Mouse (Mus musculus) adrenal gland, postnatal 10 days (tissue): ENCODE measurements at regions not wholly inside any gene's neighbourhood (a gene's known extent, or its start where the extent isn't known, plus 50 kb on each side); places are given as distances from the start of the nearest gene placed in this dataset.
A peak's percentile ranks its signal among the peaks of the same experiment; 100 is the strongest.

ENCODE experiments used
- DNase-seq: peaks from one replicate; pipeline ENCODE4 v3.0.0; 2021; ENCODE audit warnings: mixed read lengths

- DNase-seq: no peak
These were observed 85.0 kb downstream of the Bach1 start for GRCm38 (mm10) chr16:87783561-87784304.

GRCm38 (mm10) chr16:87784405-87784994 lies 85.8 kb downstream of the Bach1 start:
- no peak for DNase-seq

- DNase-seq: no peak
These were observed 90.8 kb downstream of the Bach1 start for GRCm38 (mm10) chr16:87789539-87789938.

DNA sequence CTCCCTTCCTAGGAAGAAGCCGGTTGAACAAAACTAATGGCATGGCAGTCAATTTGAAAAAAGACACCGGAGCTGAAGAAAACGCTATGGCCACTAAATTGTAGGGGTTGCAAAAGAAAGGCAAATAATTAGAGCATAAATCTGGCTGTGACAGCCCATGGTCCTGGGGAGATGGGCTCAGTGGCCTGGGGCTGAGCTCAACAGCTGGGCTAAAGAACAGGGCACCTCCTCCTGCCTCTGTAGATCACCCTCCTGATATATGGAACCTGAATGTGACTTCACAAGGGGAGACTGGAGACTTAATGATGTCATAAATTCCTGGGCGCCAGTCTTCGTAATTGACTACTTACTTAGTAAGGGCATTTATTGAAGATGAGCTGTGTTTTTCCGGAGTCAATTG lies 91.2 kb downstream of the Bach1 start:
- DNase-seq: no peak

DNA sequence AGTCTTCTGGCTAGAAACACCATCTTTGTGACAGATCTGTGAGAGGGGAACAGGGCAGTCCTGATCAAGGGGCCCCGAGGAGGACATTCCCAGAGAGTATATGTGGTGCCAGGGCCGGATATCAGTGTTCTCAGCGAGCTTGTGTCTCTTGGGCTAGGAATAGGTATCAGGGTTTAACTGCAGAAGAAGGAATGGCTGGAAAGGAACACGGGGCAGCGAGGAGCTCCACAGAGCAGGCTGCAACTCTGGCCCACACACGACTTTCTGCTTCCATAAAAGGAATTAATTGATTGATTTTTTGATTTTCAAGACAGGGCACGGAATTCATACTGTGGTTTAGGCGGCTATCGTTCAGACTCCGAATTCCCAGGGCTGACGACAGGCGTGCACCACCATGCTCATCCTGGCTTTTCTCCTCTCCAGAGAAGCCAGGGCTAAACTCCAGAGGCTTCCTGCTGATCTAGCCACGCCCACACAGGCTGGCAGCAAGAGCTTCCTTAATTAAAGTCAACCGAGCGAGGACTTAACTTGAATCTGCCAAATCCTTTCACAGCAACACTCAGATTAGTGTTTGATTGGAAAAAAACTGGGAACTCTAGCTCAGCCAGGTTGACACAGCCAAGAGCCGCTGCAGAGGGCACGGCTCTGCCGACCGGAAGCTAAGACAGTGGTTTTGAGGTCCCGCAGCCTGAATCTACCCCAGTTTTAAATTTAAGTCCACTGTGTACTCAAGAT lies 97.9 kb downstream of the Bach1 start:
- peak; percentile 44 for DNase-seq

- DNase-seq: no peak
These were observed 103.6 kb downstream of the Bach1 start for GRCm38 (mm10) chr16:87802317-87802716.

DNA sequence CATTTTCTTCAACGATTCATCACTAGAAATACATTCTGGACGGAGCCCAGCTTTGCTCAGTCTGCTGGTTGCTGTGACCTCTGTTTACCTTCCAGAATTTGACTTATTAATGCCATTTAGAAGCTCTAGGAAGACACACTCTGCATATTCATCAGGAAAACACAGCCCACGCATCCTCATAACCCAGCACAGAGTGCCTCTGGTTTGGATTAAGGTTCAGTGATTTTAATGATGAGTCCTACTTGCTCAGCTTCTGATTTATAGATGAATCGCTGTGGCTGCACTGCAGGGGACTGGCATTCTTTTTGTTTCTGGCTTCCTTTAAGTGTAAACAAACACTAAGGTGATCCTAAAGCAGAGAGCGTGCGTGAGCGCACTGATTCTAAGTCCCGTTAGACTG lies 118.8 kb downstream of the Bach1 start:
- DNase-seq: no peak

GRCm38 (mm10) chr16:87834296-87834695 lies 135.6 kb downstream of the Bach1 start:
- no peak for DNase-seq

GRCm38 (mm10) chr16:87840949-87841546 lies 142.3 kb downstream of the Bach1 start:
- peak; percentile 84 for DNase-seq
